8 mouse cellular contexts compared by ENCODE assay signal in the genomic region with DNA sequence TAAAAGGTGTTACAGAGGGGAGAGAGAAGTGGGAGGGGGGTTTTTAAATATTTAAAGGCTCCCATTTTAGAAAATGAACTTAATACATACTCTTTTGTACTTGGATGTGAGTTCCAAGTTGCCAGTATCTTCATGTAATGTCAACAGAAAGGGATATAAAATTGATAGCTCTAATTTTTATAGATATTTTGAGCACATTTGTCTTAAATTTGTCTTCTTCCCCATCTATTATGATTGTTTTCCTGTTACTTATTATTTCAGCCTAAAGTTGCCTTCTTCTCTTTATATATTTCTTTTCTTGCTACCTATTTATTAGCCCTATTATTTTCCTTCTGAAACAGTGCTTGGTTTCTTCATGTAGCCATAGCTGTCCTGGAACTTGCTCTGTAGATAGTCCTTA. TPM values are rescaled to one million over a fixed set of nuclear protein-coding genes. Genes with fewer than 3 reads are reported as not detected.
DNase-seq lines count a peak whose midpoint lies in the region; ATAC-seq and TF ChIP-seq lines count a peak whose summit lies in the region.

A gene (plus strand): TSS at position 301 of the 400 bp plus-strand sequence.

- no peak within 1 kb of the TSS for H3ac ChIP-seq in myocyte (ENCODE audit: control insufficient read depth, insufficient read length)

- peak within 1 kb of the TSS; percentile 78; the same call in 1 of the 2 replicates for H3K27ac ChIP-seq in layer of hippocampus, adult 2 months
- H3K27ac ChIP-seq in embryonic fibroblast, embryonic 13.5 days (ENCODE audit: insufficient read depth, low read length), result peak within 1 kb of the TSS; percentile 45; the same call in 1 of the 2 replicates
- H3K27ac ChIP-seq in intestine, embryonic 14.5 days (ENCODE audit: low read depth), result peak within 1 kb of the TSS; percentile 100

- H3K4me2 ChIP-seq in intestine, embryonic 14.5 days (ENCODE audit: low read length), result peak within 1 kb of the TSS; percentile 93
- H3K4me2 ChIP-seq in myocyte (ENCODE audit: low read depth), result peak within 1 kb of the TSS; percentile 96

- peaks cover 3% of the 10 kb centered on the region; the same call in 1 of the 2 replicates for H3K4me1 ChIP-seq in embryonic fibroblast, embryonic 13.5 days (ENCODE audit: control insufficient read depth, insufficient read depth, low read length)
- H3K4me1 ChIP-seq in intestine, embryonic 14.5 days (replicated peaks; ENCODE audit: control insufficient read depth, insufficient read depth, low read length), result peaks cover 16% of the 10 kb centered on the region

- H3K79me2 ChIP-seq in myocyte (ENCODE audit: control insufficient read depth, insufficient read depth), result no peaks in the 10 kb centered on the region

- no peaks in the 10 kb centered on the region for H3K27me3 ChIP-seq in intestine, embryonic 14.5 days (replicated peaks; ENCODE audit: control insufficient read depth, insufficient read depth, low read length)
- H3K27me3 ChIP-seq in myocyte (ENCODE audit: control insufficient read depth, insufficient read depth, insufficient read length), result no peaks in the 10 kb centered on the region

- no peak within 1 kb of the TSS for H3K4me3 ChIP-seq in layer of hippocampus, adult 2 months
- H3K4me3 ChIP-seq in embryonic fibroblast, embryonic 13.5 days (ENCODE audit: insufficient read depth, low read length), result no peak within 1 kb of the TSS
- H3K4me3 ChIP-seq in intestine, embryonic 14.5 days (ENCODE audit: low read depth, low read length), result no peak within 1 kb of the TSS
- H3K4me3 ChIP-seq in myocyte, result no peak within 1 kb of the TSS

- no peak for ATAC-seq in intestine, embryonic 14.5 days (replicated peaks; ENCODE audit: low FRiP score, low TSS enrichment, low read depth)

- no peaks in the 10 kb centered on the region for H3K9me3 ChIP-seq in intestine, embryonic 14.5 days (ENCODE audit: control insufficient read depth, low read length)

- intact Hi-C loops in left cerebral cortex, postnatal 25 days (cut with DNase I), result no loop called here

- peak within 1 kb of the TSS; percentile 71 for H3K9ac ChIP-seq in intestine, embryonic 14.5 days (ENCODE audit: low read length)

- no peaks in the 10 kb centered on the region for H3K36me3 ChIP-seq in intestine, embryonic 14.5 days (ENCODE audit: control insufficient read depth, insufficient read depth, low read length)
- H3K36me3 ChIP-seq in myocyte (ENCODE audit: control insufficient read depth, insufficient read depth), result no peaks in the 10 kb centered on the region

- DNase-seq in layer of hippocampus, adult 2 months (ENCODE audit: low spot score in 2 of 2), result no peak
- DNase-seq in layer of hippocampus, postnatal 10 days (ENCODE audit: low spot score in 2 of 2), result no peak
- no peak for DNase-seq in intestine, embryonic 14.5 days (ENCODE audit: low spot score)
- DNase-seq in layer of hippocampus, adult 9-11 months, result no peak
- DNase-seq in left cerebral cortex, postnatal 25 days (ENCODE audit: low spot score in 2 of 2), result no peak
- DNase-seq in frontal cortex, adult 2 months (ENCODE audit: extremely low spot score in 1 of 2, low spot score in 1 of 2), result no peak

- TF ChIP-seq CTCF in layer of hippocampus, adult 2 months (conservative IDR thresholded peaks at IDR 0.05), result no peak
- no peak for TF ChIP-seq CTCF in embryonic fibroblast, embryonic 13.5 days (IDR thresholded peaks at IDR 0.05; ENCODE audit: borderline replicate concordance, insufficient read depth, low read length)

- no peak for TF ChIP-seq POLR2A in embryonic fibroblast, embryonic 13.5 days (IDR thresholded peaks at IDR 0.05; ENCODE audit: low read depth, low read length)
- no peak for TF ChIP-seq POLR2A in myocyte (IDR thresholded peaks at IDR 0.05; ENCODE audit: insufficient read length, low read depth)

TF ChIP-seq in myocyte, 11 proteins besides CTCF, POLR2A, EP300 and RAD21:
- TF ChIP-seq MAX (IDR thresholded peaks at IDR 0.05; ENCODE audit: low read depth) (no peak), POLR2AphosphoS2 (IDR thresholded peaks at IDR 0.05; ENCODE audit: insufficient read length, low read depth) (no peak), TCF3 (IDR thresholded peaks at IDR 0.05; ENCODE audit: insufficient read length, low read depth) (no peak), MYOG (IDR thresholded peaks at IDR 0.05; ENCODE audit: control insufficient read depth in 1 of 3, insufficient read depth in 1 of 3, insufficient read length in 2 of 3, low read depth in 2 of 3) (no peak), SRF (IDR thresholded peaks at IDR 0.05; ENCODE audit: control insufficient read depth, insufficient read length, low read depth) (no peak)

RNA-seq across cellular contexts. Expression of the gene that starts here (rescaled TPM):
- total RNA-seq in layer of hippocampus, adult 2 months (2021), result 1 to 10 TPM; 4.6 to 5.5 TPM
- 1 to 10 TPM; 6.4 to 6.6 TPM for total RNA-seq in layer of hippocampus, postnatal 10 days (2021)
- 0.83 and 2.7 TPM in 2 replicates for polyA plus RNA-seq in embryonic fibroblast, embryonic 13.5 days (2011; ENCODE audit: insufficient read length, low read depth, missing spikeins)
- 0.64 and 0.90 TPM in 2 replicates for polyA plus RNA-seq in intestine, embryonic 14.5 days (2014; fragmentation: Nextera tagmentation; extraction: Ambion mirVana)
- polyA plus RNA-seq in myocyte (2012; fragmentation: generic; extraction: Trizol), result 0.65 TPM
- total RNA-seq in left cerebral cortex, postnatal 25 days (2021), result 1 to 10 TPM; 3.6 to 5.7 TPM
- 0.14 and 0.19 TPM in 2 replicates for polyA plus RNA-seq in frontal cortex, adult 2 months (2012; rRNA removed)

Comparison
In these comparisons a context has a peak if more than half of its experiments do, and no peak if none do; other contexts are left out.
1. H3K27ac ChIP-seq: peak in every context shown above with its lines; median percentile 100 in intestine, embryonic 14.5 days; 78 in layer of hippocampus, adult 2 months; 45 in embryonic fibroblast, embryonic 13.5 days.